Mouse (Mus musculus) G1E (cell line): ENCODE measurements around the gene Cbfa2t3.

Experiments
- CTCF ChIP-seq: IDR thresholded peaks from 2 replicates; pipeline ENCODE4 v1.5.1; 2012; ENCODE audit warnings: low read depth, low read length, inconsistent platforms, mixed read lengths
- GATA1 ChIP-seq: IDR thresholded peaks from 2 replicates; pipeline ENCODE4 v1.6.1; 2012; ENCODE audit warnings: borderline replicate concordance, low read length, inconsistent platforms, mixed read lengths
- GATA2 ChIP-seq: IDR thresholded peaks from 2 replicates; pipeline ENCODE4 v1.6.1; 2012; ENCODE audit warnings: low read depth, low read length, inconsistent platforms, borderline replicate concordance

DNA sequence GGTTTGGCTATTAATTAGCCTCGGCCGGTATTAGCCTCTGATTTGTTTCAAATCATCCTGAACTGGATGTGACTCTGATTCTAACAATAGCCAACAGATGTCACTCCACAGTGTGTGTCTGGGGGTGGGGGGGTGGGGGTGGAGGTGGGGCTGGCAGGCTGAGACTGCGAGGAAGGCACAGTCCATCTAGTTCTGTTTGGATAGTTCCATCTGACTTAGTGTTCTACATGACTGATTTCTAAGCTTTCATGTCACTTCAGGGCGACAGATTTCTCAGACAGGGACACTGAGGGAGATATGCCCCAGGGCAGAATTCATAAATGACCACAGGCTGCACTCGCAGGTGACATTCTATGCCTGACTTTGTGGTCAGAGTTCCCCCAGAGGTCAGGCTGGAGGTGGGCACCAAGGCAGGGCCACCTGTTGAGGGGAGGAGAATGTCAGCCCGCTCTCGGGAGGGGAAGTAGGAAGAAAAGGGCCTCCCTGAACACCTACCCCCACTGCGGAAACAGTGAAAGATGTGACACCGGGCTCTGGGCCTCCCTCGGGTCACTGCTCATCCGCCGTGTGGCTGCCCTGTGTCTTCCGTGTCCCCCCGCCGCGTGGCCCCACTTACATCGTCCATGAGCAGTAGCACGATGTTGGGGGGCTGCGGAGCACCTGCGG is 88.2 kb downstream of the Cbfa2t3 start:
- no peak for TF ChIP-seq CTCF
- TF ChIP-seq GATA1 = no peak
- no peak for TF ChIP-seq GATA2
